Mouse (Mus musculus) A20 (cell line): Measurements from ENCODE around the gene Mt4.
A peak's percentile ranks its signal among the peaks of the same experiment; 100 is the strongest.
"Not testable (repeated sequence)": the region's sequence is repeated elsewhere in the genome, so short reads cannot be mapped to it uniquely, and the experiment has no call there.

Source experiments
- DNase-seq: peaks from one replicate; pipeline ENCODE4 v3.0.0-alpha.2; 2011; ENCODE audit warnings: low read depth, low spot score

The Mt4 gene

GRCm38 (mm10) chr8:94134601-94135000, 2.4 kb upstream of the Mt4 start:
- DNase-seq = not testable (repeated sequence)

- no peak for DNase-seq
These were observed 1.4 kb upstream of the Mt4 start for GRCm38 (mm10) chr8:94135556-94135955.

- DNase-seq = no peak
These were observed 805 bp upstream of the Mt4 start for GRCm38 (mm10) chr8:94136192-94136591.

GRCm38 (mm10) chr8:94140266-94140795, 3.3 kb downstream of the Mt4 start:
- DNase-seq = no peak

- DNase-seq = no peak
These were observed 11.2 kb downstream of the Mt4 start for GRCm38 (mm10) chr8:94148236-94148635.

GRCm38 (mm10) chr8:94150925-94151324, 13.9 kb downstream of the Mt4 start:
- DNase-seq = peak; percentile 31

GRCm38 (mm10) chr8:94152513-94153300, 15.7 kb downstream of the Mt4 start, which contains the start of gene Mt3:
Gene Mt3, plus strand, starts transcription at chr8:94152607.
- DNase-seq = peak; percentile 83

- DNase-seq = no peak
These were observed 16.5 kb downstream of the Mt4 start for GRCm38 (mm10) chr8:94153451-94153850.

GRCm38 (mm10) chr8:94154537-94154936, 17.5 kb downstream of the Mt4 start:
- no peak for DNase-seq

- DNase-seq = no peak
These were observed 19.1 kb downstream of the Mt4 start for GRCm38 (mm10) chr8:94156092-94156491.

GRCm38 (mm10) chr8:94165772-94166171, 28.8 kb downstream of the Mt4 start:
- not testable (repeated sequence) for DNase-seq

GRCm38 (mm10) chr8:94167244-94167643, 30.2 kb downstream of the Mt4 start:
- DNase-seq = peak; percentile 83

GRCm38 (mm10) chr8:94169547-94169946, 32.5 kb downstream of the Mt4 start:
- DNase-seq = no peak

GRCm38 (mm10) chr8:94171321-94171755, 34.3 kb downstream of the Mt4 start:
- DNase-seq = no peak

GRCm38 (mm10) chr8:94172075-94172808, 35.2 kb downstream of the Mt4 start, which contains the start of gene Mt2:
Gene Mt2, plus strand, starts transcription at chr8:94172664.
- DNase-seq = no peak

- peak; percentile 69 for DNase-seq
These were observed 36.1 kb downstream of the Mt4 start for GRCm38 (mm10) chr8:94172809-94173732.

- DNase-seq = no peak
These were observed 36.9 kb downstream of the Mt4 start for GRCm38 (mm10) chr8:94173848-94174403.

GRCm38 (mm10) chr8:94174619-94175213, 37.7 kb downstream of the Mt4 start:
- no peak for DNase-seq

- DNase-seq = no peak
These were observed 40.9 kb downstream of the Mt4 start for GRCm38 (mm10) chr8:94177716-94178390.
